Mouse (Mus musculus): ENCODE measurements at regions not wholly inside any gene's neighbourhood (a gene's known extent, or its start where the extent isn't known, plus 50 kb on each side); places are given as distances from the start of the nearest gene placed in this dataset.

DNA sequence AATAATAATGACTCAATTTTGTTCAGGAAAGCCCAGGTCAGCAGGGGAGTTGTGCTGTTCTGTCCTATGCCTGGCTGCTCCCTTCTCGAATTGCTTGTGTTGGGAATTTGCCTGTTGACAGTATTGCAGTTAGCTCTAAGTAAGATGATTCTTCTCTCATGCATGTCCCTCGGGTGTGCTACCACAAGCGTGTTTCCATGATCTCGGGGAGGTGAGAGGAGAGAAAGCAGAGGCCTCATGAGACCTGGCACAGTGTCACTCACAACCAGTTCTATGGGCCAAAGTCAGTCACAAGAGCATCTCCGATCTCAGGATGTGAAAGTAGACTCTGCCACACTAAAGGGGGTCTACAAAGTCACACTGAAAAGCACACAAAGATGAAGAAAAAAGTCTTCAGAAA, 346.6 kb upstream of the Mmadhc start:
- no peak for DNase-seq (ENCODE audit: low spot score in 2 of 2)

DNA sequence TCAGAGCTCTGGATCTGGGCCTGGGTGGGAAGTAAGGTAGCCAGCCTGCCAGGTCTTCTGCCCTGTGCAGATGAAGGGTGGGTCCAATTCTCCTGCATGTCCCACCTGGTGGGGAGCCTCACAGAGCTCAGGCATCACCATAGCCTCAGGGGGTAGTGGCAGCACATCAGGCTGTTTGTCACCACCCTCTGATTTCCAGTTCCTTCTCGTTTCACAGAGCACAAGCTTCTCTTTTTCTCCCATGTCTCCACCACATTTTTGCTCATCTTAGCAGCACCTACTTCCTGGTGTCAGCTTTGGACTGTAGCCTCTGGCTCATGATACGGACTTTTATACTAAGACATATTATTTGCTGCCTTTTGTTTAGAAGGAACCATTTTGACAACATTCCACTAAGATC, 345.6 kb upstream of the Mmadhc start:
- no peak for DNase-seq (ENCODE audit: low spot score in 2 of 2)

DNA sequence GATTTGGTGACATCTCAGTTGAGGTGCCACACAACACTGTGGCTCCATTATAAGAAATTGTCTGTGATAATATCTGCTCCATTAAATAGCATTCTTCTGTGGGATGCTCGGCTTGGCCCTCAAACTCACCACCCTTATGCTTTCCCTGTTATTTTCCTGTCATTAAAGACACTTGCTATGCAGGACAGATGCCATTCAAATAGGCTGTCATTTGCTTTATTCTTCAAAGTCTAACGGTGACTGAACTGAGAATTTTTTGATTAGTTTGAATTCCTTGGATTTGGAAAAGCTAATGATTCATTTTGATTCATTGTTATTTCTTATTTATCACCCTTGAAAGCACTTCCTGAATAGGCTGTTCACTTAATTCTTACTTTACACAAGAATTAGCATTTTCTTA, 339.3 kb upstream of the Mmadhc start:
- DNase-seq (ENCODE audit: low spot score in 2 of 2) = no peak

DNA sequence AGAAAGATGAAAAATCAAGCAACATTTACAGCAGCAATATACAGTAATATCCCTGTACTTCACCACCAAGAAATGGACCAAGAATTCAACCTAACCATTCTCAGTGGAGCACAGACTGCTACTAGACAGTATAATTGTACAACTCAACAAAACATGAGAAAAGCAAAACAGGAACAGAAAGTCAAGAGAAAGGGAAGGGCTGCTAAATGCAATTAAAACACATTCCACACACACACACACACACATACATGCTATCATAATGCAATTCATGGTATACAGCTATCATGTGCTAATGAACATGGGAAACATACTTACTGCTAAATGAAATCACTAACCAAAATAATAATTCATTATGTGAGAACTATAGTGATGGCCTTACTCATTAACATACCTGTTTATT, 335.2 kb upstream of the Mmadhc start:
- DNase-seq (ENCODE audit: low spot score in 2 of 2) = no peak

DNA sequence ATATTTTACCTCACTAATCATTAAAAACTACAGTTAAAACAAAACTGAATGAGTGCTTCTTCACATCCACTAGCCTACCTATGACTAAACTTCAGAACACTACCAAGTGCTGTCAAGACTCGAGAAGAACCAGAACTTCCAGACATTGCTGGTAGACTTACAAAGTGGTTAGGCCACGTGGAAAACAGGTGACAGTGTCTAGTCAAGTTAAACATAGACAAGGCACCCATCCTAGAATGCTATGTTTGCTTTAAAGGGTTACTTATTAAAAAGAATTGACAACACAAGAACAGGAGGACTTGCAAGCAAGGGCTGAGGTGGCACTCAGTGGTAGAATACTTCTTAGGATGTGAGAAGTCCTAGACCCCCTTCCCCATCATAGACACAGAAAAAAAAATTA, 330.9 kb upstream of the Mmadhc start:
- no peak for DNase-seq (ENCODE audit: low spot score in 2 of 2)

DNA sequence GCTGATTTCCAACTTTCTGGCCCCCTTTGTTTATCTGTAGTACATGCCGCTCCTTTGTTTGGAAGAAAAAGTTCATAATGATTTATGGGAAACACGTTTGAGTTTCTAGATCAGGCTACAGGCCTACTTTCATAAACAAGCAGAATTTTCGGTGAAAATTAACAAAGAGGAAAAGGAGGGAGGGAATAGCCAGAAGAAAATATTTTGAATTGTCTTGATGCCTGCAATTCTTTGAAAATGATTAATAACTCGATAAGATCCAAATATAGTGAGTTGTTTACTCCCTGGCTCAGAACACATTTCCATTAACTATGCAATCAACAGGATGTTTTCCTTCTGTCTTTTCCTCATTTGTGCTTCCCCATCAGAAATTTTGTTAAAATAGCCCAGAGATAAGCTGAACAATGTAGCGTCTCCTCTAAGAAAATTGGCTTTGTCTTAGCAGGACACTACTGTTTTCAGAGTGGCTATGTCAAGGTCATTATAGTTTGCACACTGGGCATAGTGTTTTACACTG, 328.7 kb upstream of the Mmadhc start:
- DNase-seq (ENCODE audit: low spot score in 2 of 2) = no peak

DNA sequence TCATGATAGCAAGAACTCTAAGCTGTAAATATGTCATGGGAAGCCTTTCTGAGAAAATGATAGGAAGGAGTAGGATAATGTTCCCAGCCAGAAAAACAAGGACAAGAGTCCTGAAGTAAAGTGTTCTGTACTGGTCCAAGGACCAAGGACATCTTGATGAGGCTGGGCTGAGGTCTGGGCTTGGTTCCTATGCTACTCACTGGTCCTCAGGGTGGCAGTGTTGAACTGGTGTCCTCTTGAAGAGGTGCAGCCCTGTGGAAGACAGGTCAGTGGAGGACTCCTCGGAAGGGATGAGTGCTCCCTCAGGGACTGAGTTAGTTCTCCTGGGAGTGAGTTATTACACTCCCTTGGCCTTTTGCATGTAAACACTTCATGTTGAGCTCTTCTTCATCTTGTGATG, 312.5 kb upstream of the Mmadhc start:
- DNase-seq (ENCODE audit: low spot score in 2 of 2) = no peak

DNA sequence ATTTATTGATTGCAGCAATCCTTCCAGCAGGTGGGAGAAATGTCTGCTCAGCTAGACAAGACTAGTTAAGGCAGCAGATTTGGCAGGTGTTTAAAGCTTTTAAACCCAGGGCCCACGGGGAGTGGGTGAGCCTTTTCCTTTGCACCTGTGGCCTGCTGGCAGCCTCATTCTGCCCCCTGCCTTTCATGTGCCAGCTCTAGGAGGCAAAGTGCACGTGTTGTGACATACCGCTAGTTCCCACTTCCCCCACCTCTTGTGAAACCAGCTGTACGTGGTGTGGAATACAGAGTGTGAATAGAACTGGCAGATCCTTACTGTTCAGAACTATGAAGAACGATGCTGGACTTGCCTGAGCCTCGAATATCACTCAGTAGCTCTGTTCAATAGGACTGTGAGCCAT, 292.6 kb upstream of the Mmadhc start:
- no peak for DNase-seq (ENCODE audit: low spot score in 2 of 2)

DNA sequence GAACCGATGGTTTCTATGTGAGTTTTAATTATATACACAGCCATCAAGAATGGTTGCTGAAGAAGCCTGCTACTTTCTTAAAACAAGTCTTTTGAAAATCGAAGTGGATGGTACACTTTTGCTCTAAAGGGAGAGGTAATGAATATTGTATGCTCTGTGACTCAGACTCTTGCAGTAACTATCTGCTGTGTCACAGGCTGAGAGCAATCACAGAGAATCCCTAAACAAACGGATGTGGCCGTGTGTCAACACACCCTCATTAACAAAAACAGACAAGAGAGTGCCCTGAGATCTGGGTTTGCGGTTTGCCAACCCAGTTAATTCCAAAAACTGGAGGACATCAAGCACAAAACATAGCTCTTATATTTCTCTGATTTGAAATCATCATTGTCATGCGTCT, 292.1 kb upstream of the Mmadhc start:
- DNase-seq (ENCODE audit: low spot score in 2 of 2) = no peak

DNA sequence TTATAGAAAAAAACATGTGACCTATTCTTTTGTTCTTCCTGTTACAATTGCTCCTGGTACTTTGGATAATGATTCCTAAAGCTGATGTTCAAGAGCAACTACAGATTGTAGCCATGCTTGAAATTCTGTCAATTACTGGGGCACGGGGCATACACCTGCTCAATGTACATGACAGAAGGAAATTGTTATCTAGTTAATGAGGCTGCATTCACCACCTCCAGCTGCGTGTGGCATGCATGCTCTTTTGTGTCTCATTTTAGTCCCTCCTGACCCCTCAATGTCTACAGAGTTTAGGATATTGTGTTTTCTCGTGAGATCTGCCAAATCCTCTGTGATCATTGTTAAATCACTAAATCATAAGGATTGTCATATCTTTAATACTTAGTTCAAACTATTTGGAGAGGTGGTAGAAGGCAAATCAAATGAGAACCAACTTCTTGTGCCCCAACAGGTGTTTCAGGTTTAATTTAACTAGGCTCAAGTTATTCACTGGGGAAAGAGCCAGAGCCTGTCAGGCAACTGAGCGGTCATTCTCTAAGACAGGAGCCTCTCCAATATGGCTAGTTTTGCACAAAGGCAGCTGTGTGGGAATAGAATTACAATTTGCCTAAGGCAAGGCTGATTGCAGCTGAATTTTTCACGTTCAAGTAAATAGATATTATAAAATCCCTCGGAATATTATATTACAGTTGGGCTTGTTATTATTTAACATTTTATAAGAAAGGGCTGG, 289.9 kb upstream of the Mmadhc start:
- DNase-seq (ENCODE audit: low spot score in 2 of 2) = no peak

DNA sequence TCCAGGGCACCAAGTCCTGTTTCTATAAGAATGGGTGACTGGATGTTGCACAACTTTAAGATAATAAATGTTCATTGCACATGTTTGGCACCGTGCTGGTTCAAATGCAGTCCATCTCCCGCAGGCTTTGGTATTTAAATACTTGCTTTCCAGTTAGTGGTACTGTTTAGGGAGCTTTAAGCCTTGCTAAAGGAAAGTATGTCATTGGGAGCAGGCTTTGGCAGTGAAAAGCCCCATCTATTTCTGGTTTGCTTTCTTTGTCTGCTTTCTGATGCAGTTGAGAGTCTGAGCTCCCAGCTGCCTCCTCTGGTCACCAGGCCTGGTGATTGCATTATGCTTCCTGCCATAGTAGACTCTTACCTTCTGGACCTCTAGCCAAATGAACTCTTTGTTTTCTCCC, 283.0 kb upstream of the Mmadhc start:
- DNase-seq (ENCODE audit: low spot score in 2 of 2) = no peak

DNA sequence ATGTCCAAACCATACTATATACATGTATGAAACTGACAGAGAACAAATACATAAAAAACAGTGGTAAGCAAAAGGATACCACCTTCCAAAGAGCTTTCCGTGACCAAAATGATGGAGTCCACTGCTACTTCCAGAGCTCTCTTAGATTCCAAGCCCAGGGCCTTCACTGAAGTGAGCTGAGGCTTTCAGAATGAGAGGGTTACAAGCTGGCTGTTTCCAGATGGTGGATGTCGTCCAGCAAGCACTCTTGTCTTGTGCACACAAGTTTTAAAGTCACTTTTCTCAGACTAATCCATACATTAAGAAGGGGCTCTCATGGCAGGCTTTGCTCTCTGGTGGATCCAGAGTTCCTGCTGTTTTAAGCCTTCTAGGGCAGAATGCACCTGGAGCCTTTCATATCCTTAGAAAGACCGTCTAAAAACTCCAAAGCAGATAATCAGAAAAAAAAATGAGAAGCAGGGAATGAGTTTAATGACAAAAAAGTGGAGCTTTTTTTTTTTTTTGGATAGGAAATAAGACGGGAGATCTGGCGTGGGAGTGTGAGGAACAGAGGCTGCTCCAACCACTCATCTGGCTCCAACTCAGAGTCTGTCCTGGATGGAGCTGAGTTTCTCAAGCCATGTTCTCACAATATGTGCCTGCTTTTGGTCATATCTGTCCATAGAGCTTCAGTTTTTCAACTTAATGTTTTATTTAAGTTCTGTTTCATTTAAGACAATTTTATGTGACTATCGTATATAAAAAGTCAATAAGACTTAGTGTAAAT, 281.9 kb upstream of the Mmadhc start:
- DNase-seq (ENCODE audit: low spot score in 2 of 2) = no peak

DNA sequence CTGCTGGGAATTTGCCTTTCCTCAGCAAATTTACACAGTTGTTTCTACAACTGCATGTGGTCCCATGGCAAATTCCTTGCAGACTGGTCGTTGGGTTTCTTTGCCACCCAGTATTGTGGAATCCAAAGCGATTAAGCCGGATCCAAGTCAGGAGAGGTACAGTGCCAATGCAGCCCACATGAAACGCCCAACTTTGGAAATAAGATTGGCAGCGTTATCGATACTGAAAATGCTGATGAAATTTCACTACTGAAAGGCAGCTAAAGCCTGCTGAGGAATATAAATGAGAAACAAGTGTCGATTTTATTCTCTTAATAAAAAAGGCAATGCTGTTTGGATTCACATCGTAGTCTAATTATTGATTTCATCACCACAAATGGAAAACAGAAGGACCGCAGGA, 281.1 kb upstream of the Mmadhc start:
- no peak for DNase-seq (ENCODE audit: low spot score in 2 of 2)

DNA sequence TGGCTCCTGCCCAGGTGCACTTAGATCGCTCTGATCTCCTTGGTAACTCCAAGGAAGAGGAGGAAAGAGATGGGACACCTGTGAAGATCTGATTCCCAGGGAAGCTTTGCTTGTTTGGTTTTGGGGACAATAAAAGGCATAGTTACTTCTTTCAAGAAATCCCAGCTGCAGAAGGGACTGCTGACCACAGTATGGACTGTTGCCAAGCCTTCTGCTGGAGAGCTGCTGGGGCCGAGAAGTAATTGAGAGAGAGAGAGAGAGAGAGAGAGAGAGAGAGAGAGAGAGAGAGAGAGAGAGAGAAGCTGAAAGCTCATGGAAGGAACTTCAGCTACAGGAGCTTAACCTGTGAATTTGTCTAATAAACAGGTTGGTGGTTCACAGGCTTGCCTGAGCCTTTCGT, 276.9 kb upstream of the Mmadhc start:
- no peak for DNase-seq (ENCODE audit: low spot score in 2 of 2)

DNA sequence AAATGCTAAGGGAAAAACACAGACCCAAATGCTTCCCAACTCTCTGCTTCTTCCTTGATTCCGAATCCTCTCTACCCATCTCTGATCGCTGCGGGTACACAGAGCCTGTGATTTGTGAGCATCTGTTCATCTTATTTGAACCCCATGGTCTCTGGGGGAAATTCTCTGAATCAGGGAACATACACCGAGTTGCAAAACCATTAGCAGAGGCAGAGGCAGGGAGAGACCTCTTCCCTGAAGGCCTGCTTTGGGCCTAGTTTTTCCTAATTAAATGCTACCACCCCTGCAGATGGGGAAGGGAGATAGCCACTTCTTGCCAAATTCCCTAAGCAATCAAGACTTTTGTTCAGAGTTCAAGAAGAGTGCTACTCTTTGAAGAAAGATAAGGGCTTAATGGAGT, 274.4 kb upstream of the Mmadhc start:
- DNase-seq (ENCODE audit: low spot score in 2 of 2) = no peak

DNA sequence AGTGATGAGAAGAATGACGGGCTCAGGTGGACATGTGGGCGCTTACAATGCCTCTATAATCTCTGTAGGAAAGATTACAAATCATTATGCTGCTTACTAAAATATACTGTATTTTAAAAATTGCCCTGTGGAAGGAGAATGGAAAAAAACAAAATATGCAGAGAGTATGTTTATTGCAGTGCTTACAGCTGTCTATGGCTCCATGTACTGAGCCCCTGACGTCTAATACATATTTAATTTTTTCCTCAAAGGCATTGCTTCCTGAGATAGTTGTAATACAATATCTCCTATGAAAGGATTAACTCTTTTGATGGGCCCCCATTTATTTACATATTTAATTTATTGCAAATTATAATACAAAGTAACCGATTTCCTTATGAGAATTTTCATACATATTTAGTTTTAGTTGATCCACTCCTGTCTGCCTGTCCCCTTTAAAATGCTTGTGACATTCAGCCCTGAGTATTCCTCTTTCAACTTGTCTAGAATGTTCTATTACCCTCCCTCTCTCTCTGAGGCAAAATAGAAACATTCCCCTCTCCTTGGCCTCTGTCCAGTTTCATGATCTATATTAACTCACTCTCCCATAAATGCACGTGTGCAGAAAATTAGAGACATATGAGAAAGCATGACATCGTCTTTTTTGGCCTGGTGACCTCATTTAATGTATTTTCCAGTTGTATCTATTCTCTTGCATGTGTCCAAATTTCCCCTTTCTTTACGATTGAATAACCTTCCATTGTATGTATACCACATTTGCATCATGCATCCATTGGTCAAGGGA, 273.1 kb upstream of the Mmadhc start:
- no peak for DNase-seq (ENCODE audit: low spot score in 2 of 2)

DNA sequence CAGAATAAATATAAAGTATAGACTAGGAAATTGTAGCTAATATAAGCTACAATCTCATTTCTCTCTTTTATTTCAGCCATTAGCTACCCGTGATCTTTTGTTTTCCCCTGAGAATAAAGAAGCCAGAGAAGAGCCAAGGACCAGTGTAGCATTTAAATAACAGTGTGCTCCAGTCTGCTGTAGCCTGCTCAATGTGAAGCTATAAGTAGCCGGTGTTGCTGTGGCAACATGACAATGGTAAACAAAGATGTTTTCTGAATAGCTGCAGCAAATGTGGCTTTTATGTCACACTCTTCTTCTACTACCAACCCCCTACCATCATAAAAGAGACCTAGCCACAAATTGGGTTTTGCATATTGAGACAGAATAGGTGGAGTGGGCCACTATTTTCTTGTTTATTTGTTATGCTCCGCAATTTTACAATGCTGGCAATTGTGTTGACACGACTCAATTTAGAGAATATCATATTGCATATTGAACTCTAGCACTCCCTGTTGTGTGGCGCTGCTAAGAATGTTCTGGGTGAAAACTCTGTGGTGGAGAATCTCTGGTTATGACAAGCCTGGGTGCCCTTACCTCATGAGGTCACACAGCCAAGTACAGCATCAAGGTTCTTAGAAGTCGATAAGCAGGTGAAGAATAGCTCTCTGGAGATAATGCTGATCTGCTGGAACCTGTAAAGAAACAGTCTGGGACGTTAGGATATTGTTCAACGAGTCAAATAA, 272.3 kb upstream of the Mmadhc start:
- no peak for DNase-seq (ENCODE audit: low spot score in 2 of 2)

DNA sequence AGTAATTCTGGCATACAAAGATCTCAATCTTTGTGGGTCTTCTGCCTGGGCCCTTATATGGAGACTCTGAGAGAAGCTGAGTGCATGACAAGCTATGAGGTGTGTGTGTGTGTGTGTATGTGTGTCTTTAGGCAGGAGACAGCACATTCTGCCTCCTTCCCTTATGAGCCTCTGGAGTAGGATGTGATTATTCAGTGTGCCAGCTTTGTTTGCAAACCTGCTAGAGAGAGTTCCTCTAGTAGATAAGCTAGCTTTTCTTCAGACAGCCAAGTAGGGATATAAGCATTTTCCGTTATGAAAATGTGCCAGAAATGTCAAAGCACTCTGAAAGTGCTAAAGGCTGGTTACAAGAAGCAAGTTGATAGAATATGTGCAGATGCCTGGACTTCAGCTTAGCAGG, 270.9 kb upstream of the Mmadhc start:
- no peak for DNase-seq (ENCODE audit: low spot score in 2 of 2)

DNA sequence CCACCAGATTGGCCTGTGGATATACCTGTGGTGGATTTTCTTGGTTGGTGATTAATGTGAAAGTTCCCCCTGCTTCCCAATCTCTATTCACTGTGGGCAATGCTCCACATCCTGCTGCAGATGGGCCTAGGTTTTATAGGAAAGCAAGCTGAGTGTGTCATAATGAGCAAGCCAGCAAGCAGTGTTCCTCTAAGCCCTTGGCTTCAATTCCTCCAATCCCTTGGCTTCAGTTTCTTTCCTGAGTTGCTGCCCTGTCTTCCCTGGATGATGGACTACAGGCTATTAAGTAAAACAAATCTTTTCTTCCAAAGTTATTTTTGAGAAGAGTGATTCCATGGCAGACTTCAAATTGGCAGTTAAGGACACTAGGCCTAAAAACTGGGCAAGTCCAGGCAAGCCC, 257.4 kb upstream of the Mmadhc start:
- DNase-seq (ENCODE audit: low spot score in 2 of 2) = no peak

DNA sequence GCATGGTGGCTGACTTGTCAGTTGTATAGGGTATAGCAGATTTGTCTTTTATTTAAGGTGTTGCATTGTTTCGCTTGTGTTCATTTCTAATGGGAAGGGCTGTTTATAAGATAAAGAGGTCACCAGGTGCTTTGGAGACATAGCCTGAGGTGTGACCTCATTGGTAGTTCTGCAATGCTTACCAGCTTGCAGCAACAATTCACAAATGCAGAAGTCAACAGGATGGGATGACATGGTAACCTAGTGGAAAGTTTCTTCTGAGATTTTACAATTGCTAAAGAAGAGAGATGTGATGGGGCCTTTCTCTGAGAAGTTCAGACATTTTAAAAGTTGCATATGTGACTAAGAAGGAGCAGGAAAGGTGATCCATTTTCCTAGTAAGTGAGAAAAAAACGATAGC, 255.8 kb upstream of the Mmadhc start:
- DNase-seq (ENCODE audit: low spot score in 2 of 2) = no peak

DNA sequence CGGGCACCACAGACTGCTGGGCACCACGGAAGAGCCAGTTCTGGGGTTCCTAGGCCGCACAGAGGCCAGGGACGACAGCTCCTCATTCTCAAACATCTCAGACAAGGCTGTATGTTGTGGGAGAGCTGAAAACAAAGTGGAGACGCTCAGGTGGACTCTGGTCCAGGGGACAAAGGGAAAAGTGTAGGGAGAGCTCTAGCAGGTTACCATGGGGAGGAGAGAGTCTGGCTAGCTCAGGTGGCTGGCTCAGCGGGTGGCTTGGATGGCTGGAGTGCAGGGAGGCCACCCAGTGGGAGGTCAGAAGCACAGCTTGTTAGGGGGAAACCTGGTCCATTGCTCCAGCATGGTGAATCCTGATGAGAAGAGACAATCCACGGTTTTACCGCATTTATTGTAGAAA, 253.3 kb upstream of the Mmadhc start:
- DNase-seq (ENCODE audit: low spot score in 2 of 2) = no peak
